Mouse (Mus musculus) liver (tissue): ENCODE measurements around the gene Snd1.

Source experiments
- DNase-seq: peaks from one replicate; pipeline ENCODE4 v3.0.0-alpha.2; 2020; ENCODE audit warnings: mixed read lengths

Snd1 gene

GRCm38 (mm10) chr6:28717203-28717844, 242.4 kb downstream of the Snd1 start:
- no peak for DNase-seq

- DNase-seq, result no peak
Measured at GRCm38 (mm10) chr6:28717845-28718237, 242.9 kb downstream of the Snd1 start.

GRCm38 (mm10) chr6:28720391-28721171, 245.6 kb downstream of the Snd1 start:
- DNase-seq, result no peak

DNA sequence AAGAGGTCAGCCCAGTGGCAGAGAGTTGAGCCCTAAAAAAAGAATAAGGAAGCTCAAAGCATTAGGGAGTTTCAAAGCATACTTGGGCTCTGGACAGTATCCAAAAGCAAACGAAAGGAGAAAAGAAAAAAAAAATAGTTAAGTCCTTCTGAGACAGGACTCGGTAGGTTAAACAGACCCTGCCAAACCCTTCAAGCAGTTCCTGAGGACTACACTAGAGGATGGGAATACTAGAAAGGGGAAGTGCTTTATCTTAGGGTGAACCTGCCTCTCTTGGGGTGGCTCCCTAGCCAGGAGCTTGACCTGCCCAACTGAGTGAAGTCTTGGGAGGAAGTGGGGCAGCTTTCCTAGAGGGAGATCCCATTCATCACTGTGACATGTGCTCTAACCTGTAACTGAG, 248.1 kb downstream of the Snd1 start:
- DNase-seq, result no peak

DNA sequence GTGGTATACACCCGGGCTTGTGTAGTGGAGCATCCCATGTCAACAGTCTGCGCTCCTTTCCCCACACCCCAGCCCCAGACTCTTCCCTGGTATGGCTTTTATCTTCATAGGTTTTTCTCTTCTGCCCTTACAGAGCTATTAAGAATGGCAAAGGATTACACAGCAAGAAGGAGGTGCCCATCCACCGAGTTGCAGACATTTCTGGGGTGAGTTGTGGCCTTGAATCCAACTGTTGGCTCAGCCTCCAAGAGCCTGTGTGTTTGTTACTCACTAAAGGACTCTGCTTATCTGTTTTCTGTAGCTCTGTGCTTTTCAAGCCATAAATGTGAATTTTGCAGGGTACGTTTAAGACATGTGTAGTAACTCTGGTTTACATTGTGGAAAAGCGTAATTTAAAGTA, 249.8 kb downstream of the Snd1 start:
- DNase-seq, result no peak

DNA sequence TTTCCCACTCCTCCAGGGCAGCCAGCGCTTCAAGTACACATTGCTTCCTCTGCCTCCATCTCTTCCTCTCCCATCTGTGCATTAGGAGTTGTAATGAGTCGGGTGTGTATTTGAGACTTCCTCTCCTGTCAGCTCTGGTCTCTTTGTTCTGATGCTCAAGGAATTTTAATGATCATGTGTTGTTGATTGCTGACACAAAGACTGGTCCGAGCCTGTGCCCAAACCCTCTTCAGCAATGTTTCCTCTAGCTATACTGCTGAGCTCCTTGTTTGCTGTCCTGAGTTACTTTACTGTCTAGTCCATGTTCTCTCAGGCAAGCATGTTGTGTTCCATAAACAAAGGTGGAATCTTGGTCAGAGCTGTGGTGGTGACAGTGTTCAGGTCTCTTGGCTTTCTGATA, 254.3 kb downstream of the Snd1 start:
- DNase-seq, result no peak

- DNase-seq, result no peak
Measured at GRCm38 (mm10) chr6:28729649-28730048, 254.7 kb downstream of the Snd1 start.

GRCm38 (mm10) chr6:28731246-28731645, 256.3 kb downstream of the Snd1 start:
- no peak for DNase-seq

- DNase-seq, result no peak
Measured at GRCm38 (mm10) chr6:28733884-28734647, 259.1 kb downstream of the Snd1 start.

- DNase-seq, result no peak
Measured at GRCm38 (mm10) chr6:28735116-28735515, 260.2 kb downstream of the Snd1 start.

DNA sequence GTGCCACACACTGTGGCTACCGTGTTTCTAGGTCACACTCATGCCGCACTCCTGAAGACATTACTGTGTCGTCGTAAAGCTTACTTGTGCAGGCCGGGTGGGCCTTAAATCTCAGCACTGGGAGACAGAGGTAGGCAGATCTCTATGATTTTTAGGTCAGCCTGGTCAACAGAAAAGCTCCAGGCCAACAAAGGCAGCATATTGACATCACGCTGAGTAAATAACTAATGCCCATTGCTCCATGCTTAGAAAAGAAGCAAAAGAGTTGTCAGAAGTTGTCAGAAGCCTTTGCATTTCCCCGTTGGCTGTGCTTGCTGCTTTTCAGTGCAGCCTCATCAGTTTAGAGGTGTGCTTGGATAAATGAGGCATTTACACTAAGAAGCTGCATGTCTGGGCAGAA, 261.7 kb downstream of the Snd1 start:
- DNase-seq, result no peak

GRCm38 (mm10) chr6:28737601-28738000, 262.7 kb downstream of the Snd1 start:
- no peak for DNase-seq

DNA sequence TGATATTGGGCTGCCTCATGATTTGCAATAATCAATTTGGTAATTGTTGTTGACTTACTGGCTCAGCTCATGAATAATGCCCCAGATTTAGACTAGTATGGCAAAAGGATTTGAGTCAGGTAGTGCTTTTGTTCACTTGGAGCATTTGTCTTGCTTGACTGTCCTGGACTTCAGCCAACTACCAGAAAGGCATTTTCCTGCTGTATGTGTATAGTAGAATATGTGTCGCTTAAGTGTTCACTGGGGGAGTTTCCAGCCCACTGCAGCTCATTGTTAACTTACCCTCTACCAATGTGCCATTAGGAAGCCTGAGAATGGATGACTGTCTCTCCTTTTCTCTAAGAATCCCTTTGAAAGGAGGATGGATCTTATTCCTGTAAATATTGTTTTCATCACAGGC, 268.6 kb downstream of the Snd1 start:
- no peak for DNase-seq

DNA sequence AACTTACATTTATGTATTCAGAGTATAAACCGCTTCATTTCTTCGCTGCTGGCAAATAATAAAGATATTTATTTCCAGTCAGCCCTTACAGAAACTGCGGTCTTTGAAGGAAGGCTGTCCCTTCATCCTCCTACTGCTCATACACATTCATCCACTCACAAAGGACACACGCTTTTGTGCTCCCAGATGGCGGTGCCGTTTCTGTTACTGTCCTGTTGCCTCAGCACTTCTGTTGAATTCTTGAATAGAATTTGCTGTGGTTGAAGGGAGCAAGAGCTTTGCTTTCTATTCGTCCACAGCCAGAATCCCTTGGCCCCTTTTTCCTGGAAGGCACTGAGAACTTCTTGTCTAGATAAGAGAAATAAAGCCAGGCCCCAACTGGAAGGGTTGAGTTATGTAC, 270.9 kb downstream of the Snd1 start:
- DNase-seq, result no peak

DNA sequence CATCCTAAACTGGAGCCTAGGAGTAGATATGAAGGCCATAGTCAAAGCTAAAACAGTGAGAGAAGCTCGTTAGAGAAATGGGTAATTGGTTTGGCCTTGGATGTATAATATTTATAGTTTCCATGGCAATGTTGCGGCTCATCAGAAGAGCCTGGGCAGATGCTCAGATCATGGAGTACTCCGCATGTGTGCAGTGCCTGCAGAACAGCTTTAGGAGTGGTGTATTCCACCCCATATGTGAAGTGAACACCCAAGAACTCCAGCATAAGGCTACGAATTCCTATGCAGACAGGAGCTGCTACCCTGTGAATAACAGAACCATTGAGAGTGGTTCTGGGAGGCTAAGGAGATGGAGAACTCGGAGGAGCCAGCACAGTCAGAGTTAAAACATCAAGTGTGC, 272.1 kb downstream of the Snd1 start:
- DNase-seq, result no peak

DNA sequence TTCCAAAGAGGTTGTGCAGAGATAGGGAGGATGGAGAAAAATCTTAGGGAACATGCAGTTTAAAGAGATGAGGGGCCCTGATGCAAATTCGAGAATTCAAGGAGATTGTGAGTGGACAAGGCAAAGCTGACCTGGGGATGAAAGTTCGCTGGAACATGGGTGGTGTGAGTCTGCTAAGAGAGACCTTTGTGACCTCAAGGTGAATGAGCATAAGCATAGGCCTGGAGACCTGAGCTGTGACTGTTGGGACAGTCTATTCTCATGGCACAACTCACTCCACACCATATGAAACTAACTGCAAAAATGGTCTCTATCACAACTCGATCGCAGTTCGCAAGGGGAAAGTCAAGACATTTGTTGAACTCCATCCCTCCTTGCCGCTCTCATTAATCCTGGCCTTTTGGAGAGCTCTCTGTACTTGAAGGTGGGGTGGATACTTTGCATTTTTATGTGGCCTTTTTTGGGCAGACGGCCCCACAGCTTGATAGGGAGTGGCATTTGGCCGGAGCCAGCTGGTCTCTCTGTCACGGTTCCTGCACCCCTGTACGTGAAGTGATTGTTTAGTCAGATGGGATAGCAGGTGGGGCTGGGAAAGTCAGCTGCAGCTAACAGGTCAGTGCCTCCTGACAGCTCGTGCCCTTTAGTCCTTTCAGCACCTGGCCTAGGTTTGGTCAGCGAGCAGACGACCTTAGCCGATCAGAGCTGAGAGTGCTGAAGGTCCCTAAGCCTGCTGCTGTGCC, 273.2 kb downstream of the Snd1 start:
- no peak for DNase-seq

DNA sequence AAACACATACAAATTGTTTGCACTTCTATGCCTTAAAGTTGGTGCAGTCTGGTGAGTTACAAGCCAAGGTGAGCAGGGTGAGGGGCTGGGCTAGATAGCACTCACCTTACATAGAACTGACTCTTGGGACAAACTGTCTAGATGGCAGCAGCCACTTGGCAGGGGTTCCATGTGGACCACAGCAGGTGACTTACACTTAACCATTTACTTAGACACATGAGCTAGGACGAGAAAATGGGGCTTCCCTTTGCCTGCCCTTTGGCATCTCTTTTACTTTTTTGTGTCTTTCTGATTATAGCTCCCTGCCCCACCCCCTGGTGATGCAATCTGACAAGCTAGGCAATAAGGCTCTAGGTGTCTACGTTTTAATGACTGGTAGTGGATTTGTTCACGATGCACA, 274.3 kb downstream of the Snd1 start:
- DNase-seq, result no peak

DNA sequence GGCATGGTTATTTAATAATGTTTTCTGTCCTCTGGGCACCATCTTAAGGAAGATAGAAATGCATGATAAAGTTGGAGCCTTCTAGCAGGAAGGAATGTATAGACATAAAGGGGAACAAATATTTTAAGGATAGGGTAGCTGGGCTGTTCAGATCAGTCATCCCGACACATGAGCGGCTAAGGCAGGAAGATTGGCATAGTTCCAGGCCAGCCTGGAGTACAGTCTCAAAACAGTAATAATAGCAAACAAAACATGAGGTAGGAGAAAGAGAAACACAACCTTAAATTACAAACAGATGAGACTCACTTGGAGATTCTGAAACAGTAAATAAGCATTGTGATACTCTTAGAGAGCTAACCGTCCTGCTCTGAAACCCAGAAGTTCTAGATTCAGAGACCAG, 276.2 kb downstream of the Snd1 start:
- DNase-seq, result no peak

GRCm38 (mm10) chr6:28753217-28753616, 278.3 kb downstream of the Snd1 start:
- no peak for DNase-seq

GRCm38 (mm10) chr6:28753681-28754080, 278.7 kb downstream of the Snd1 start:
- DNase-seq, result no peak

DNA sequence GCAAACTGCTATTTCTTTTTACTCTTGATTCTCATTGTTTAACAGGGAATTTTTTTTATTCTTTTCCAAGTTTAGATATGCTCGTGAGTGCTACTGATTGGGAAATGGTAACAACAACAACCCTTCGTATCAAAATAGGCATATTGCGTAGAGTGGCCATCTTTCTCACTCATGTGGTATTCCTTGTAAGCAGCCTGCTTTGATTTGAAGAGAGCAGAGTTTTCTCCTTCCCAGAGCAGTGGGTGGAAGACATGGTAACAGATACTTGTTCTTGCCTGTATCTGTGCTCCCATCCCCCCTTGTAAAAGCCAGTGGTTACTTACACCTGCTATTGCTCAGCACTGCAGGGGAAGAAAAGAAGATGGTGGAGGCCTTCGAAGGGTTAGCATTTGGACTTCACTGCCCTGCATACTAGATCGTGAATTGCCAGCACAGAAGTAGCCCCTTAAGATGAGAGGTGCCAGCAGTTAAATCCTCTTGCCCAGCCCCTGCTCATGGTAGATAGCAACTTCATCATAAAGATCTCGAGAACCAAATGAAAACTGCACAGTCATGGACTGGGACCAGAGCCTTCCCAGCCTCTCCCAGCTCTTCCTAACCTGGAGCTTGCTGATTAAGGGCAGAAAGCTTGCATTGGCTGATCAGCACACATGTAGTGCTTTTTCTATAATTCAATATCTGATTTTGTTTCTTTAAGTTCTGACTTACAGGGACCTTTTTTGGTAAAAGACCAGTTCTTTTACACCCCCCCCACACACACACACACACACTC, 279.4 kb downstream of the Snd1 start:
- DNase-seq, result peak; percentile 41

DNA sequence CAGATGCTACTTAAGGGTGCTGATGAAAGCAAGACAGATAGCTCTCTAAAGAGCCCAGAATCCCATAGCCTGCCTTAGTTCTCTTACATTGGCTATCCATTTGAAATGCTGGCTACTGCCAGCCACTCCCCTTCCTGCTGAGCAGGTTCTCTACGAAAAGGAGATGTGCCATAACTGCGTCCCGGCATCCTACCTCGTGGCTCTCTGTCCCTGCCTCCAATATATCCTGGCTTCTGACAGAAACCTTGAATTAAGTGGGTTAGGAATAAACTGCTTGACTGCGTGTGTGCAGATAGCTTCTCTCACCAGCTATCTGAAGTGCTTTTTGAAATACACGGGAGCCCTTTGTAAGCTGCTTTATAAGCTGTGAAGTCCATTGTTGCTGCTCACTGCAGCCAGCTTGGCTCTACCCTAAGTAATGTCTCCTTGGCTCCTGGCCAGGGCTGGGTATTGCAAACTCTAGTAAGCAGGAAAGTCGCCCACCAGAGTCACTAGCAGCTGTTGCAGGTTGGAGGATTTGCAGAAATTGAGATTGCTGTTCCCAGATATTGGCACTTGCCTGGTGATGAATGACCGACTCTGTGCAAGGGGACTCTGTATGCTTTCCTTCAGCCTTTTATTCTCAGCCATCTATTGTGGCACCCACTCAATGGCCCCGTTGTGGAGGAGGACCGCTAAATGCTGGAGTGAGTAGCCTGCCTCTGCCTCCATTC, 281.5 kb downstream of the Snd1 start:
- DNase-seq, result no peak
